Mouse (Mus musculus): ENCODE measurements around the gene Sh2d1a.

Gene Sh2d1a

GRCm38 (mm10) chrX:42502291-42503043 lies at the start of gene Sh2d1a:
Sh2d1a (plus strand) TSS chrX:42502453.
- DNase-seq (ENCODE audit: low spot score in 2 of 2), result peak; percentile 71 to 77

GRCm38 (mm10) chrX:42453001-42453400 lies 49.3 kb upstream of the Sh2d1a start:
- no peak for DNase-seq (ENCODE audit: low spot score in 2 of 2)

GRCm38 (mm10) chrX:42454533-42454932 lies 47.7 kb upstream of the Sh2d1a start:
- peak; percentile 40 to 48 for DNase-seq (ENCODE audit: low spot score in 2 of 2)

- DNase-seq (ENCODE audit: low spot score in 2 of 2), result no peak
Measured at GRCm38 (mm10) chrX:42489446-42489845, 12.8 kb upstream of the Sh2d1a start, which contains the start of gene Tex13c2. Tex13c2 (plus strand) TSS chrX:42489691.

- no peak for DNase-seq (ENCODE audit: low spot score in 2 of 2)
Measured at GRCm38 (mm10) chrX:42490336-42490735, 11.9 kb upstream of the Sh2d1a start.

- peak in 1 of 2 experiments; percentile 9 for DNase-seq (ENCODE audit: low spot score in 2 of 2)
Measured at GRCm38 (mm10) chrX:42500538-42500937, 1.7 kb upstream of the Sh2d1a start.

GRCm38 (mm10) chrX:42511105-42511504 lies 8.9 kb downstream of the Sh2d1a start:
- DNase-seq (ENCODE audit: low spot score in 2 of 2), result no peak

GRCm38 (mm10) chrX:42512567-42512966 lies 10.3 kb downstream of the Sh2d1a start:
- peak; percentile 32 to 50 for DNase-seq (ENCODE audit: low spot score in 2 of 2)

- DNase-seq (ENCODE audit: low spot score in 2 of 2), result no peak
Measured at GRCm38 (mm10) chrX:42522868-42523267, 20.6 kb downstream of the Sh2d1a start.

- DNase-seq (ENCODE audit: low spot score in 2 of 2), result no peak
Measured at GRCm38 (mm10) chrX:42530703-42531102, 28.4 kb downstream of the Sh2d1a start.

GRCm38 (mm10) chrX:42540030-42540755 lies 37.9 kb downstream of the Sh2d1a start:
- DNase-seq (ENCODE audit: low spot score in 2 of 2), result peak in 1 of 2 experiments; percentile 5

GRCm38 (mm10) chrX:42540756-42541053 lies 38.5 kb downstream of the Sh2d1a start:
- DNase-seq (ENCODE audit: low spot score in 2 of 2), result peak; percentile 59 to 82

GRCm38 (mm10) chrX:42545076-42545475 lies 42.8 kb downstream of the Sh2d1a start:
- no peak for DNase-seq (ENCODE audit: low spot score in 2 of 2)

GRCm38 (mm10) chrX:42548513-42548912 lies 46.3 kb downstream of the Sh2d1a start:
- DNase-seq (ENCODE audit: low spot score in 2 of 2), result peak in 1 of 2 experiments; percentile 28

GRCm38 (mm10) chrX:42557284-42557683 lies 55.0 kb downstream of the Sh2d1a start:
- DNase-seq (ENCODE audit: low spot score in 2 of 2), result peak; percentile 38 to 61

- no peak for DNase-seq (ENCODE audit: low spot score in 2 of 2)
Measured at GRCm38 (mm10) chrX:42558683-42559082, 56.4 kb downstream of the Sh2d1a start.

All from thymus, postnatal 10 days (tissue).